Mouse (Mus musculus) forebrain, embryonic 13.5 days (tissue): Measurements from ENCODE around the gene Spx. TPM values are rescaled to one million over a fixed set of nuclear protein-coding genes. Genes with fewer than 3 reads are reported as not detected.

ENCODE experiments used
- ATAC-seq: fragments of 200-750 bp; cut with Nextera tagmentation; 2 replicates; pipeline ENCODE4 v1.8.0; 2017
- H3K27ac ChIP-seq: fragments of 300-500 bp; sonication (generic); 2 replicates; pipeline ENCODE4 v1.5.1; 2015; ENCODE audit warnings: inconsistent platforms, mild to moderate bottlenecking, moderate library complexity
- H3K27me3 ChIP-seq: fragments of 300-500 bp; sonication (generic); 2 replicates; pipeline ENCODE4 v1.6.1; 2015; ENCODE audit warnings: mild to moderate bottlenecking, inconsistent platforms
- H3K36me3 ChIP-seq: fragments of 300-500 bp; sonication (generic); 2 replicates; pipeline ENCODE4 v1.6.1; 2015; ENCODE audit warnings: mild to moderate bottlenecking, inconsistent platforms; ENCODE audit not compliant: poor library complexity, severe bottlenecking
- H3K4me1 ChIP-seq: fragments of 300-500 bp; sonication (generic); 2 replicates; pipeline ENCODE4 v1.6.1; 2015; ENCODE audit warnings: inconsistent platforms
- H3K4me2 ChIP-seq: fragments of 300-500 bp; sonication (generic); 2 replicates; pipeline ENCODE4 v1.6.1; 2015; ENCODE audit warnings: inconsistent platforms, mild to moderate bottlenecking, moderate library complexity
- H3K4me3 ChIP-seq: fragments of 300-500 bp; sonication (generic); 2 replicates; pipeline ENCODE4 v1.5.1; 2015; ENCODE audit warnings: mild to moderate bottlenecking, inconsistent platforms
- H3K9ac ChIP-seq: fragments of 300-500 bp; sonication (generic); 2 replicates; pipeline ENCODE4 v1.6.1; 2015; ENCODE audit warnings: mild to moderate bottlenecking, inconsistent platforms
- H3K9me3 ChIP-seq: fragments of 300-500 bp; sonication (generic); replicated peaks from 2 replicates; pipeline ENCODE4 v1.6.1; 2016; ENCODE audit warnings: inconsistent platforms
- WGBS: fragments of 180-500 bp; shearing (Covaris S2); methylation state at CpG from one replicate; pipeline ENCODE4 v1.1.7; 2015; 5-methylcytosine and 5-hydroxymethylcytosine counted together
- polyA plus RNA-seq: library from polyadenylated mRNA; unstranded; fragments of >200 nt; fragmentation: Nextera tagmentation; extraction: Ambion mirVana; gene quantifications from 2 replicates; pipeline ENCODE4 v1.2.1, GENCODE M21; 2015

Gene Spx
- polyA plus RNA-seq, 1 experiment from 2014 or later, result 1.9 TPM

DNA sequence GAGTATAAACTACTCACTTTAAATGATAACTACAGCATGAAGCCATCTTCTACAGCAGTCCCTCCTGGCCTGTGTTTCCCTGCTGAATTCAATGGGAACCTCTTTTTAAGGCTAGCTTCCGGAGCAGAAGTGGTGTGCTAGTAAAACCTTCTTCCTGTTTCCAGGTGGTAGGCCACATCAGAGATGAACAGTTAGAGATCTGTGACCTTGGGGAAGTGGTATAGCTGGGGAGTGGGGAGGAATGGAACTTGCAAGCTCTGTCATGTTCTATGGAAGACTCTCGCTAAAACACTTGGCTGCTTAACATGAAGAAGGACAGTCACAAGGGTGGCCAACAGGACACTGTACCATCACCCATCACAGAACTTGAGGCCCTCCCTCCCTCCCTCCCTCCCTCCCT, 40.1 kb downstream of the Spx start:
- no peaks in the 10 kb centered on the region for H3K27me3 ChIP-seq
- 92% methylated on average over 2 of the region's 2 CpGs for WGBS
- H3K4me2 ChIP-seq, result no peak overlapping the region
- no peak overlapping the region for H3K4me3 ChIP-seq
- H3K9ac ChIP-seq, result no peak overlapping the region
- no peaks in the 10 kb centered on the region for H3K36me3 ChIP-seq
- H3K9me3 ChIP-seq, result no peaks in the 10 kb centered on the region
- H3K4me1 ChIP-seq, result 0 out of 2 replicates have a peak, but pooled peaks cover 4% of the 10 kb centered on the region
- ATAC-seq, result no peak
- no peak overlapping the region for H3K27ac ChIP-seq

DNA sequence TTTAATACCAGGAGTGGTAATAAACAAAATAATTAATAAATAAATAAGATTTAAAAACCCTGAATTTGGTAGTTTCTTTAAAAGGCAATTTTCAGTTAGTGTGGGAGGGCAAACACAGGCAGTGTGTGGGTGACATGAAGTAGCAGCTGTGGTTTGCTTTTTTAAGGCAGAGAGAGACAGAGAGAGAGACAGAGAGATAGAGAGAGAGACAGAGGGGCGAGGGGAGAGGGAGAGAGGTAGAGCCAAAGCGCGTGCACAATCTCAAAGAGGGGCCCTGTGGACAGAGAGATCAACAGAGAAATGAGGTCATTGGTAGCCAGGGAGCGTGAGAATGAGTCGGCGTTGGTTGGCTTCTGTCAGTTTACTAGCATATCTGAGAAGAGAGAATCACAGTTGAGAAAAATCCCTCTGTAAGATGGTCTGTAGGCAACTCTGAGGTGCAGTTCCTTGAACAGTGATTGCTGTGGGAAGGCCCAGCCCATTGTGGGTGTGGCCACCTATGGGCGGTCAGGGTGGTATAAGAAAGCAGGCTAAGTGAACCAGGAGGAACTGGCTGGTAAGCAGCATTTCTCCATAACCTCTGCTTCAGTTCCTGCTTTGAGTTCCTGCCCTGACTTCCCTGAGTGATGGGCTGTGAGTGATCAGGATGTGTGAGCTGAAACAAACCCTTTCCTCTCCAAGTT, 42.2 kb downstream of the Spx start:
- WGBS, result 56% methylated on average over 7 of the region's 7 CpGs
- H3K27me3 ChIP-seq, result no peaks in the 10 kb centered on the region
- no peak overlapping the region for H3K27ac ChIP-seq
- no peak overlapping the region for H3K4me3 ChIP-seq
- H3K36me3 ChIP-seq, result no peaks in the 10 kb centered on the region
- no peak for ATAC-seq
- H3K4me1 ChIP-seq, result 0 out of 2 replicates have a peak, but pooled peaks cover 4% of the 10 kb centered on the region
- no peak overlapping the region for H3K4me2 ChIP-seq
- H3K9me3 ChIP-seq, result no peaks in the 10 kb centered on the region
- H3K9ac ChIP-seq, result no peak overlapping the region

DNA sequence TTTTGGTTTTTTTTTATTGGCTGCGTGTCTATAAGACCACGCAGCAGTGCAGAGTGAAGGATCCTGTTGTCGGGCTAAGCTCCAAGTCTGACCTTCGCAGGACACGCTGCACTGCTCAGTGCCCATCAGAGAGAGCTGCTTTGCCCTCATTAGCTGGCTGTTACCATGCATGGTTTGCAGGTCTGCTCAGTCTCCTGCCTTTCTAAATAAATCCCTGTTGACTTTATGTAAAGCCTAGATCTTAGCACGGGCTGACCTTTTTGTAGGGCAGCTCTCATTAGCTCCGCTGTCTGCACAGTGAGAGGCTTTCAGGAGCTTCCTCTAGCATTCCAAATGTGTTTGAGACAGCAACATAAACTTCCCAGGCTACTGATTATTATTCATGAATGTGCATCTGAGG, 44.8 kb downstream of the Spx start:
- no peaks in the 10 kb centered on the region for H3K27me3 ChIP-seq
- no peaks in the 10 kb centered on the region for H3K9me3 ChIP-seq
- H3K4me1 ChIP-seq, result 0 out of 2 replicates have a peak, but pooled peaks cover 4% of the 10 kb centered on the region
- H3K4me3 ChIP-seq, result no peak overlapping the region
- H3K27ac ChIP-seq, result no peak overlapping the region
- H3K9ac ChIP-seq, result no peak overlapping the region
- peak; percentile 33; the same call in 1 of the 2 replicates for ATAC-seq
- no peak overlapping the region for H3K4me2 ChIP-seq
- 36% methylated on average over 7 of the region's 7 CpGs for WGBS
- H3K36me3 ChIP-seq, result no peaks in the 10 kb centered on the region

DNA sequence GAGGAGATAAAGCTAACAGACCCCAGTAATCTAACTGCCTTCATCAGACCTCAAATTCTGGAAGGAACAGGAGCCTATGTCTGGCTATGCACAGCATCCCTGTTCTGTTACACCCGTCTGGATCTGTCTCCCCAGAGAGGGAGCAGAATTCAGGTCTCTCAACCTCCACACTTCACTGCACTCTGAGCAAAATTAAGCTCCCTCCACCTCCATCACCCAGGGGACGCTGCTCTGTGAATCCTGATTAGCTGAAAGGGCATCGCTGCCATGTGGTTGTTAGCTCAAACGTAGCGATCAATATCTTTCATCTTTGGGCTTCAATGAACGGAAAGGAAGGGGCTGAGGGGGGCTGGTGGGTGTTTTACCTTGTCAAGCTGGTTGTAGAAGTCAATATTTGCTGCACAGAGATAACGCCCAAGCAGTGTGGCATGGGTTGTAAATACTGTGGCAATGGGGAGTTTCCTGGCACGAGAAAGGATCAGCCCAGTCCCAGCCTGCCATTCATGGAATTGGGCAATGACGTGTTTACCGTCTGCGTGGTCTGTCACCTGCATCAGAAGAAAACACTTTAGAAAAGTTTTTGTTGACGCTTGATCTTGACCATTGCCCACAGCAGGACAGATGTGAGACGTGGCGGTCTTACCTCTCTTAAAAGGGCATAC, 45.9 kb downstream of the Spx start:
- H3K4me2 ChIP-seq, result no peak overlapping the region
- H3K36me3 ChIP-seq, result no peaks in the 10 kb centered on the region
- H3K9ac ChIP-seq, result no peak overlapping the region
- WGBS, result 80% methylated on average over 14 of the region's 14 CpGs
- 0 out of 2 replicates have a peak, but pooled peaks cover 4% of the 10 kb centered on the region for H3K4me1 ChIP-seq
- no peak for ATAC-seq
- no peaks in the 10 kb centered on the region for H3K9me3 ChIP-seq
- no peak overlapping the region for H3K4me3 ChIP-seq
- no peak overlapping the region for H3K27ac ChIP-seq
- H3K27me3 ChIP-seq, result no peaks in the 10 kb centered on the region

DNA sequence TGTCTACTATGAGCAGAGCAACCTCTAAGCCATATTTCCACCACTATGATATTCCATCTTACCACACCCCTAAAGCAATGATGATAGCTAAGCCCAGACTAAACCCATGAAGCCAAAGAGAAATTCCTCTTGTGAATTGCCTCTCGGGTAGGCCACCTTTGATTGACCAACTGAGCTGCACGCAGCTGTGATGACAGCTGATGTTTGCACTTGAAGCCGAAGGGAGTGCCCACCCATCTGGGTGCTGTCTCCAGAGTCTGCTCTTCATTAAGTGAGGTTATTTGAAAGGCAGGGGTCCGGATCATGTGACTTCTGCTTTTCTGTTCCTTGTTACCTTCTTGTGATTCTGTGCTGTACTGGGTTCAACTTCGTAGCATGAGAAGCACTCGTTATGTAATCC, 49.0 kb downstream of the Spx start:
- no peaks in the 10 kb centered on the region for H3K27me3 ChIP-seq
- 83% methylated on average over 6 of the region's 6 CpGs for WGBS
- H3K4me1 ChIP-seq, result 0 out of 2 replicates have a peak, but pooled peaks cover 4% of the 10 kb centered on the region
- H3K9me3 ChIP-seq, result no peaks in the 10 kb centered on the region
- H3K27ac ChIP-seq, result no peak overlapping the region
- H3K36me3 ChIP-seq, result no peaks in the 10 kb centered on the region
- no peak overlapping the region for H3K9ac ChIP-seq
- H3K4me2 ChIP-seq, result no peak overlapping the region
- no peak for ATAC-seq
- no peak overlapping the region for H3K4me3 ChIP-seq

Other genes starting within 250 kb of the Spx start
- gene Slco1a6, start 204.9 kb upstream of the Spx start, polyA plus RNA-seq, result not detected in 2 replicates
- 0.26 and 0.37 TPM in 2 replicates for gene Iapp, start 115.0 kb upstream of the Spx start, polyA plus RNA-seq
- gene Slco1a5, start 90.5 kb upstream of the Spx start, polyA plus RNA-seq, result 0.15 and 0.31 TPM in 2 replicates
- gene Pyroxd1, start 67.8 kb upstream of the Spx start, polyA plus RNA-seq, result 22.0 and 24.9 TPM in 2 replicates
- 35.4 and 36.2 TPM in 2 replicates for gene Recql, start 26.4 kb upstream of the Spx start, polyA plus RNA-seq
- gene Golt1b, start 26.2 kb upstream of the Spx start, polyA plus RNA-seq, result 83.8 and 90.1 TPM in 2 replicates
- 0.09 TPM in 1 of 2 replicates, not detected in the other for gene Gys2, start 59.7 kb downstream of the Spx start, polyA plus RNA-seq
- 493 and 531 TPM in 2 replicates for gene Ldhb, start 94.5 kb downstream of the Spx start, polyA plus RNA-seq
- gene Kcnj8, start 158.2 kb downstream of the Spx start, polyA plus RNA-seq, result 8.1 and 8.8 TPM in 2 replicates